Mouse (Mus musculus): Measurements from ENCODE around the gene Cisd1.

DNA sequence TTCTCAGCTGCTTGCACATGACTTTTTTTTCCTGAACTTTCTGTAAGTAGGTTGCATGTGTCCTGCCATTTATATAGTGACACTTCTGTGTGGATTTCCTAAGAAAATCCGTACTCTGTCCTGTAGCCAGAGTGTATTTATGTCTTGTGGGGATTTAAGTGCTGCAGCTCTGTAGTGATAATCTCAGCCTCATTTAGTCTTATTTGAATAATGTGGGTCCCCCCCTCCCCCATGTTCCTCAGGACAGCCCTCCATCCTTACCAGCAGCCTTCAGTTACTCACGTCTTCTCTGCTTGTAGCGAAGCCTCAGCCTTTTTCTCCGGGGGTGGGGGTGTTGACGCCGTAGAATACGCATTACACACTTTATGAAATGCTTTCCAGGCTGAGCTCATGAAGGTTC, 6.5 kb upstream of the Cisd1 start:
- TF ChIP-seq CTCF (IDR thresholded peaks at IDR 0.05; ENCODE audit: low read depth, low read length) (no peak), POLR2A (IDR thresholded peaks at IDR 0.05; ENCODE audit: borderline replicate concordance, low read depth, low read length) (no peak)

All from bone marrow macrophage, adult 2 months (primary cell).